Mouse (Mus musculus) neural tube, embryonic 12.5 days (tissue): Measurements from ENCODE around the gene Trmt10b. TPM values are rescaled to one million over a fixed set of nuclear protein-coding genes. Genes with fewer than 3 reads are reported as not detected.

Experiments used
- polyA plus RNA-seq: library from polyadenylated mRNA; unstranded; fragments of >200 nt; fragmentation: Nextera tagmentation; extraction: Ambion mirVana; gene quantifications from 2 replicates; pipeline ENCODE4 v1.2.1, GENCODE M21; 2016

Gene Trmt10b
- polyA plus RNA-seq, 1 experiment from 2014 or later = 22.1 TPM

Other genes with a start within 250 kb of the Trmt10b start
- 15.9 and 16.0 TPM in 2 replicates for gene Fbxo10, start 212.5 kb upstream of the Trmt10b start, polyA plus RNA-seq
- 150 and 163 TPM in 2 replicates for gene Tomm5, start 189.0 kb upstream of the Trmt10b start, polyA plus RNA-seq
- 4.1 and 5.5 TPM in 2 replicates for gene Frmpd1, start 112.3 kb upstream of the Trmt10b start, polyA plus RNA-seq
- 15.1 and 15.6 TPM in 2 replicates for gene Dcaf10, start 45.0 kb downstream of the Trmt10b start, polyA plus RNA-seq
- 66.1 and 66.4 TPM in 2 replicates for gene Exosc3, start 45.6 kb downstream of the Trmt10b start, polyA plus RNA-seq
- gene Slc25a51, start 111.6 kb downstream of the Trmt10b start, polyA plus RNA-seq = 79.6 and 87.3 TPM in 2 replicates
- gene Shb, start 235.3 kb downstream of the Trmt10b start, polyA plus RNA-seq = 8.2 and 10.3 TPM in 2 replicates